Mouse (Mus musculus) kidney, postnatal 14 days (tissue): ENCODE measurements around the gene Tgfa.

Experiments used
- DNase-seq: peaks from one replicate; pipeline ENCODE4 v3.0.0; 2022; ENCODE audit warnings: mixed read lengths

Tgfa gene

GRCm38 (mm10) chr6:86298961-86299360, 103.9 kb downstream of the Tgfa start:
- DNase-seq = no peak

DNA sequence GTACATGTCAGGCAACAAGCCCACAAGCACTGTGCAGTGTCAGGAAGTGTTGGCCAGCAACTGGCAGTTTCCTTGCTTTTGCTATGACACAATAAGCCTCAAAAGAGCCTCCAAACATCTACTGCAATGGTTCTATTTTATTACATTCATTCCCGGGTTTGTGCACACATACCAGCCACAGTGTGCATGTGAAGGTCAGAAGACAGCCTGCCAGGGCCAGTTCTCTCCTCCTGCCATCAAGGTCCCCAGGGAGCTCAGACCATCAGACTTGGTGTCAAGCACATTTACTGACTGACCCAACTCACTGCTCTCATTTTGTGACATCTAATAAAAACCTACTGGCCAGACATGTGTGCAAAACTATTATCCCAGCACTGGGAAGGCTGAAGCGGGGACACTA, 104.4 kb downstream of the Tgfa start:
- peak; percentile 8 for DNase-seq

- DNase-seq = no peak
Observed at GRCm38 (mm10) chr6:86305680-86306079, 110.7 kb downstream of the Tgfa start.

DNA sequence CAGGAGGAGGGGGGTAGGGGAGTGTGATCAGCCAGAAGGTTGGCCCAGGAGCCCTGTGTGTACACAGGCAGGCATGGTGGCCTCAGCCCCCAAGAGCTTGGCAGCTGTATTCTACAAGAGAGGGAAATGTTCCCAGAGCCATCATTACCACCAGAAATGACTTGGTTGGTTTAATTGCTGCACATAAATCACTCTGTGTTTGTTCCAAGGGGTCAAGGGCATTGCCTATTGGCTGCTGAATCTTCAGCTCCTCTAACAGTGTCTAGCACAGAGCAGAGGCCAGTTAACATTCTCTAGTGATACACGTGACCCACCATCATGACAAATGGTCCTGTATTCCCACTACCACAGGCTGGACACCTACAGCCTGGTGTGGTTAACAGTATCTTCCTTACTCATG, 119.0 kb downstream of the Tgfa start:
- DNase-seq = no peak

- DNase-seq = peak; percentile 7
Observed at GRCm38 (mm10) chr6:86317066-86317465, 122.0 kb downstream of the Tgfa start.

- DNase-seq = no peak
Observed at GRCm38 (mm10) chr6:86318855-86319254, 123.8 kb downstream of the Tgfa start.

DNA sequence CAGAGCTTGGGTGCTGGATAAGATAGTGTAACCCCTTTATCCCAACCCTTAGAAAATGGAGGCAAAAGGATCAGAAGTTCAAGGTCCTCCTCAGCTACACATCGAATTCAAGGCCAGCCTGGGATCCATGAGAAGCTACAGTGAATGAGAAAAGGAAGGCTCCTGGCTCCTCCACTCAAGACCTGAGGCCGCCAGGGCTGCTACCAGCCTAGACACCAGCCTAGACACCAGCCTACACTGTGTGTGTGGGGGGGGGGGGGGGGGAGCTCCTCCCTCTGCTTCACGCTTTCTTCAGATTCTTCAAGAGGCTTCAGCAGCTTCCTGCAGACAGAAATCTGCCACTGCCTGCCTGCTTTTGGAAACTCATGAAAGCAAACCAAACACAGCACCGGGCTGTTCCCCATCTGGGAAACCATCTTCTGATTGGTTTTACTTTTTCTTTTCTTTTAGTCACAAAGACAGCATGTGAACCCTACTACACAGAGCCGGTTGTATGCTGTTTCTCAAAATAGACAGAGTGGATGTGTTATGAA, 127.1 kb downstream of the Tgfa start:
- no peak for DNase-seq

DNA sequence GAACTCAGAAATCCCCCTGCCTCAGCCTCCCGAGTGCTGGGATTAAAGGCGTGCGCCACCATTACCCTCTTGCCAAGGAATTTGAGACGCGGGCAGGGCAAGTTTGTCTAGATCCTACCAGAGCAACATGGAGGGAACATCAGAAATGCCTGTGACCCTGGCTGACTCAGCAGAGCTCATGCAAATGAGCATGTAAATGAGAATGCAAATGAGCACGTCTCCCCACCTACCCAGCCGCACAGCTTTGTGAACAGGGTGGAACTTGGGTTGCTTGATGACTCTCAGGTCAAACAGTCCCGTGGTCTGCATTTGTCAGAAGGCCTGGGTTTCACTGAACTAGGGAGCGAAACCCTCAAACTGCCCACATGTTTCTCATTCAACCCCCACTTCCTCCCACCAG, 128.0 kb downstream of the Tgfa start:
- no peak for DNase-seq

GRCm38 (mm10) chr6:86324400-86324799, 129.4 kb downstream of the Tgfa start:
- no peak for DNase-seq
